In the genomic region with DNA sequence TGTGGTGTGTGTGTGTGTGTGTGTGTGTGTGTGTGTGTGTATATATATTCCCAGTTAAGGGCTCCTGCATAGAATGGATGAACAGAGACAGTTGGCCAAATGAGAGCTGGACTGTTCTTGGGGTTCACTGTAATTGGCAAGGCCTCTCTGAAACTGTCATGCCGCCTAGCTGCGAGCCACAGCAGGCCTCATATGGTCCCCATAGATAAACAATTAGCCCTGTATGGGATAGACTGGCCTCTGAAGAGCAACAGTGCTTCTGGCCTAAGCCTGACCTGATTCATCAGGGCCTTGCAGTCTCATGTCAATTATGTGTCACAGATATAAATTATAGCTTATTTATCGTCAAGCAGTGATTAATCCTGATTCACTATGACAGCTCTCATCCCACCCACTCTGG, we compare ENCODE assay signal across 14 mouse cellular contexts. TPM values are rescaled to one million over a fixed set of nuclear protein-coding genes. Genes with fewer than 3 reads are reported as not detected.
DNase-seq lines count a peak whose midpoint lies in the region; ATAC-seq and TF ChIP-seq lines count a peak whose summit lies in the region.
"Had no signal": no experiment of that assay in that cellular context is flagged by ENCODE, and none has a peak within 500 bp of the region (broad histone marks: within the 10 kb centered on the region; RNA-seq: fewer than 3 reads in every experiment).

No protein-coding gene starts in this region.

- H3K27ac ChIP-seq in hindbrain, embryonic 14.5 days = no peak overlapping the region
- no peak overlapping the region for H3K27ac ChIP-seq in hindbrain, embryonic 10.5 days
- no peak overlapping the region for H3K27ac ChIP-seq in hindbrain, postnatal 0 days
- H3K27ac ChIP-seq in limb, embryonic 10.5 days = no peak overlapping the region
- H3K27ac ChIP-seq: kidney, postnatal 0 days had no signal

- no peak for ATAC-seq in hindbrain, embryonic 14.5 days (ENCODE audit: low FRiP score)
- ATAC-seq in hindbrain, postnatal 0 days = no peak
- peak; percentile 43 for ATAC-seq in megakaryocyte-erythroid progenitor cell, adult 5-6 weeks (replicated peaks; ENCODE audit: low FRiP score, low TSS enrichment, poor library complexity, severe bottlenecking)
- ATAC-seq: activated CD4-positive, CD25-positive, alpha-beta regulatory T cell, adult 4 months; CD4-positive, CD25-positive, alpha-beta regulatory T cell, adult 4 months had no signal

- no peak for DNase-seq in hindbrain, embryonic 14.5 days (ENCODE audit: low spot score)
- no peak for DNase-seq in hindbrain, embryonic 10.5 days (ENCODE audit: low spot score)
- DNase-seq in c-Kit-positive CD71-positive TER-119-positive erythroid progenitor cells, embryonic 14.5 days (ENCODE audit: low spot score) = peak; percentile 57
- no peak for DNase-seq in hindbrain, postnatal 0 days (ENCODE audit: low spot score)
- no peak for DNase-seq in limb, embryonic 10.5 days (ENCODE audit: low spot score)
- DNase-seq in spleen, adult 18-20 months = no peak
- DNase-seq: embryo, embryonic 11 days; gastrocnemius, postnatal 36 days; lung, embryonic 14.5 days; thymus, adult 18-20 months had no signal

- H3K36me3 ChIP-seq in hindbrain, embryonic 14.5 days (replicated peaks; ENCODE audit: control insufficient read depth, insufficient read depth) = peaks cover 11% of the 10 kb centered on the region
- no peaks in the 10 kb centered on the region for H3K36me3 ChIP-seq in hindbrain, embryonic 10.5 days
- H3K36me3 ChIP-seq in hindbrain, postnatal 0 days (ENCODE audit: insufficient read depth, low read length) = 0 out of 2 replicates have a peak, but pooled peaks cover 13% of the 10 kb centered on the region
- no peaks in the 10 kb centered on the region for H3K36me3 ChIP-seq in limb, embryonic 10.5 days

- H3K9ac ChIP-seq in hindbrain, embryonic 14.5 days = no peak overlapping the region
- no peak overlapping the region for H3K9ac ChIP-seq in hindbrain, postnatal 0 days (replicated peaks; ENCODE audit: low read length)

- H3K27me3 ChIP-seq in hindbrain, embryonic 14.5 days (ENCODE audit: control insufficient read depth, insufficient read depth, low read length) = no peaks in the 10 kb centered on the region
- H3K27me3 ChIP-seq in hindbrain, embryonic 10.5 days (ENCODE audit: insufficient read depth, poor library complexity, severe bottlenecking) = peaks cover 45% of the 10 kb centered on the region
- no peaks in the 10 kb centered on the region for H3K27me3 ChIP-seq in hindbrain, postnatal 0 days (ENCODE audit: insufficient read depth, low read length)
- H3K27me3 ChIP-seq in limb, embryonic 10.5 days (ENCODE audit: low read depth, poor library complexity, severe bottlenecking) = peaks cover 34% of the 10 kb centered on the region

- H3K4me2 ChIP-seq in hindbrain, embryonic 14.5 days (replicated peaks) = peak overlapping the region; percentile 67; the same call in 1 of the 2 replicates
- H3K4me2 ChIP-seq in hindbrain, postnatal 0 days (ENCODE audit: low read depth, low read length) = peak overlapping the region; percentile 74

- H3K9me3 ChIP-seq in hindbrain, embryonic 14.5 days (ENCODE audit: control insufficient read depth, low read length) = no peaks in the 10 kb centered on the region
- H3K9me3 ChIP-seq in hindbrain, embryonic 10.5 days = no peaks in the 10 kb centered on the region
- H3K9me3 ChIP-seq in hindbrain, postnatal 0 days (ENCODE audit: low read length) = no peaks in the 10 kb centered on the region
- H3K9me3 ChIP-seq in limb, embryonic 10.5 days (replicated peaks) = no peaks in the 10 kb centered on the region

- TF ChIP-seq CTCF in hindbrain, postnatal 0 days (IDR thresholded peaks at IDR 0.05; ENCODE audit: low read depth) = no peak

- H3K4me1 ChIP-seq in hindbrain, embryonic 14.5 days (replicated peaks; ENCODE audit: control insufficient read depth, insufficient read depth, low read length) = peaks cover 17% of the 10 kb centered on the region
- peaks cover 29% of the 10 kb centered on the region for H3K4me1 ChIP-seq in hindbrain, embryonic 10.5 days (replicated peaks)
- peaks cover 20% of the 10 kb centered on the region for H3K4me1 ChIP-seq in hindbrain, postnatal 0 days (ENCODE audit: insufficient read depth, low read length)
- peaks cover 34% of the 10 kb centered on the region for H3K4me1 ChIP-seq in limb, embryonic 10.5 days

- no peak overlapping the region for H3K4me3 ChIP-seq in hindbrain, embryonic 14.5 days (replicated peaks; ENCODE audit: low read length)
- no peak overlapping the region for H3K4me3 ChIP-seq in hindbrain, embryonic 10.5 days
- H3K4me3 ChIP-seq in hindbrain, postnatal 0 days (ENCODE audit: low read length) = 0 out of 2 replicates have a peak overlapping the region, but pooled peaks have one; percentile 19
- no peak overlapping the region for H3K4me3 ChIP-seq in limb, embryonic 10.5 days

- WGBS in hindbrain, embryonic 14.5 days = 66% methylated on average over 3 of the region's 3 CpGs
- 68% methylated on average over 3 of the region's 3 CpGs for WGBS in hindbrain, embryonic 10.5 days
- WGBS in hindbrain, postnatal 0 days = 45% methylated on average over 3 of the region's 3 CpGs
- 79% methylated on average over 3 of the region's 3 CpGs for WGBS in limb, embryonic 10.5 days

RNA-seq across cellular contexts. Expression of a gene that starts 3.1 kb away (rescaled TPM):
- 177 and 198 TPM in 2 replicates for polyA plus RNA-seq in hindbrain, embryonic 14.5 days (2014; fragmentation: Nextera tagmentation; extraction: Ambion mirVana)
- 21.4 and 35.4 TPM in 2 replicates for polyA plus RNA-seq in hindbrain, embryonic 10.5 days (2016; fragmentation: Nextera tagmentation; extraction: Ambion mirVana)
- 184 and 189 TPM in 2 replicates for total RNA-seq in hindbrain, postnatal 0 days (2014; rRNA removed)
- 312 and 318 TPM in 2 replicates for polyA plus RNA-seq in hindbrain, postnatal 0 days (2015; fragmentation: Nextera tagmentation; extraction: Ambion mirVana)
- 12.1 and 15.2 TPM in 2 replicates for total RNA-seq in megakaryocyte-erythroid progenitor cell, adult 5-6 weeks (2014; fragmentation: Nextera tagmentation)
- 20.0 and 26.3 TPM in 2 replicates for total RNA-seq in megakaryocyte-erythroid progenitor cell, adult 5-6 weeks (2017)
- polyA plus RNA-seq in limb, embryonic 10.5 days (2016; fragmentation: Nextera tagmentation; extraction: Ambion mirVana) = 8.5 and 12.3 TPM in 2 replicates

RNA-seq across cellular contexts. Expression of a gene that starts 13.6 kb away (rescaled TPM):
- 81.4 and 88.8 TPM in 2 replicates for polyA plus RNA-seq in hindbrain, embryonic 14.5 days (2014; fragmentation: Nextera tagmentation; extraction: Ambion mirVana)
- 86.3 and 86.4 TPM in 2 replicates for polyA plus RNA-seq in hindbrain, embryonic 10.5 days (2016; fragmentation: Nextera tagmentation; extraction: Ambion mirVana)
- total RNA-seq in hindbrain, postnatal 0 days (2014; rRNA removed) = 39.5 and 41.9 TPM in 2 replicates
- 64.0 and 65.0 TPM in 2 replicates for polyA plus RNA-seq in hindbrain, postnatal 0 days (2015; fragmentation: Nextera tagmentation; extraction: Ambion mirVana)
- 42.6 and 46.2 TPM in 2 replicates for total RNA-seq in megakaryocyte-erythroid progenitor cell, adult 5-6 weeks (2014; fragmentation: Nextera tagmentation)
- 43.6 and 44.7 TPM in 2 replicates for total RNA-seq in megakaryocyte-erythroid progenitor cell, adult 5-6 weeks (2017)
- 75.7 and 87.7 TPM in 2 replicates for polyA plus RNA-seq in limb, embryonic 10.5 days (2016; fragmentation: Nextera tagmentation; extraction: Ambion mirVana)

RNA-seq across cellular contexts. Expression of a gene that starts 18.0 kb away (rescaled TPM):
- 261 and 275 TPM in 2 replicates for polyA plus RNA-seq in hindbrain, embryonic 14.5 days (2014; fragmentation: Nextera tagmentation; extraction: Ambion mirVana)
- 163 and 174 TPM in 2 replicates for polyA plus RNA-seq in hindbrain, embryonic 10.5 days (2016; fragmentation: Nextera tagmentation; extraction: Ambion mirVana)
- 177 and 187 TPM in 2 replicates for total RNA-seq in hindbrain, postnatal 0 days (2014; rRNA removed)
- polyA plus RNA-seq in hindbrain, postnatal 0 days (2015; fragmentation: Nextera tagmentation; extraction: Ambion mirVana) = 355 and 362 TPM in 2 replicates
- 101 and 117 TPM in 2 replicates for total RNA-seq in megakaryocyte-erythroid progenitor cell, adult 5-6 weeks (2014; fragmentation: Nextera tagmentation)
- total RNA-seq in megakaryocyte-erythroid progenitor cell, adult 5-6 weeks (2017) = 24.4 and 40.6 TPM in 2 replicates
- 143 and 148 TPM in 2 replicates for polyA plus RNA-seq in limb, embryonic 10.5 days (2016; fragmentation: Nextera tagmentation; extraction: Ambion mirVana)

RNA-seq across cellular contexts. Expression of a gene that starts 18.1 kb away (rescaled TPM):
- polyA plus RNA-seq in hindbrain, embryonic 14.5 days (2014; fragmentation: Nextera tagmentation; extraction: Ambion mirVana) = 42.1 and 46.7 TPM in 2 replicates
- polyA plus RNA-seq in hindbrain, embryonic 10.5 days (2016; fragmentation: Nextera tagmentation; extraction: Ambion mirVana) = 80.8 and 101 TPM in 2 replicates
- total RNA-seq in hindbrain, postnatal 0 days (2014; rRNA removed) = 19.7 and 24.5 TPM in 2 replicates
- 49.9 and 53.0 TPM in 2 replicates for polyA plus RNA-seq in hindbrain, postnatal 0 days (2015; fragmentation: Nextera tagmentation; extraction: Ambion mirVana)
- total RNA-seq in megakaryocyte-erythroid progenitor cell, adult 5-6 weeks (2014; fragmentation: Nextera tagmentation) = 57.6 and 76.1 TPM in 2 replicates
- 66.3 and 124 TPM in 2 replicates for total RNA-seq in megakaryocyte-erythroid progenitor cell, adult 5-6 weeks (2017)
- polyA plus RNA-seq in limb, embryonic 10.5 days (2016; fragmentation: Nextera tagmentation; extraction: Ambion mirVana) = 112 and 143 TPM in 2 replicates

RNA-seq across cellular contexts. Expression of a gene that starts 33.2 kb away (rescaled TPM):
- polyA plus RNA-seq in hindbrain, embryonic 14.5 days (2014; fragmentation: Nextera tagmentation; extraction: Ambion mirVana) = 83.0 and 88.8 TPM in 2 replicates
- 28.8 and 35.8 TPM in 2 replicates for polyA plus RNA-seq in hindbrain, embryonic 10.5 days (2016; fragmentation: Nextera tagmentation; extraction: Ambion mirVana)
- 159 and 240 TPM in 2 replicates for total RNA-seq in hindbrain, postnatal 0 days (2014; rRNA removed)
- 66.3 and 69.7 TPM in 2 replicates for polyA plus RNA-seq in hindbrain, postnatal 0 days (2015; fragmentation: Nextera tagmentation; extraction: Ambion mirVana)
- 9.0 and 16.5 TPM in 2 replicates for total RNA-seq in megakaryocyte-erythroid progenitor cell, adult 5-6 weeks (2014; fragmentation: Nextera tagmentation)
- not detected in 2 replicates for total RNA-seq in megakaryocyte-erythroid progenitor cell, adult 5-6 weeks (2017)
- polyA plus RNA-seq in limb, embryonic 10.5 days (2016; fragmentation: Nextera tagmentation; extraction: Ambion mirVana) = 28.8 and 31.5 TPM in 2 replicates
